Mouse (Mus musculus): Measurements from ENCODE around the gene Dmwd. TPM values are rescaled to one million over a fixed set of nuclear protein-coding genes. Genes with fewer than 3 reads are reported as not detected.

The Dmwd gene
- not detected for polyA plus RNA-seq (2017; shearing (Covaris generic))

GRCm38 (mm10) chr7:19075723-19076585 is at the start of gene Dmwd:
Gene Dmwd, plus strand, starts transcription at chr7:19076227.

GRCm38 (mm10) chr7:19054047-19054776 is 21.8 kb upstream of the Dmwd start, which contains the start of gene Rsph6a:
Gene Rsph6a, plus strand, starts transcription at chr7:19054690.

GRCm38 (mm10) chr7:19083701-19084100 is 7.7 kb downstream of the Dmwd start, which contains the start of gene Dmpk:
Gene Dmpk, plus strand, starts transcription at chr7:19083849.

GRCm38 (mm10) chr7:19094471-19094825 is 18.4 kb downstream of the Dmwd start, which contains the start of gene Six5:
Gene Six5, plus strand, starts transcription at chr7:19094594.

GRCm38 (mm10) chr7:19118028-19118771 is 42.2 kb downstream of the Dmwd start, which contains the start of gene Gm4969:
Gene Gm4969, minus strand, starts transcription at chr7:19118368.

GRCm38 (mm10) chr7:19119631-19120429 is 43.8 kb downstream of the Dmwd start, which contains the start of gene Fbxo46:
Gene Fbxo46, plus strand, starts transcription at chr7:19119859.

Other genes starting within 250 kb of the Dmwd start
- gene Mill2, start 236.3 kb upstream of the Dmwd start, polyA plus RNA-seq (2017; shearing (Covaris generic)): 1.1 TPM
- 84.2 TPM for gene Pglyrp1, start 204.9 kb upstream of the Dmwd start, polyA plus RNA-seq (2017; shearing (Covaris generic))
- 23.0 TPM for gene Ccdc61, start 165.8 kb upstream of the Dmwd start, polyA plus RNA-seq (2017; shearing (Covaris generic))
- gene Nova2, start 150.3 kb upstream of the Dmwd start, polyA plus RNA-seq (2017; shearing (Covaris generic)): not detected
- not detected for gene Nanos2, start 88.8 kb upstream of the Dmwd start, polyA plus RNA-seq (2017; shearing (Covaris generic))
- 5.5 TPM for gene Mypop, start 85.0 kb upstream of the Dmwd start, polyA plus RNA-seq (2017; shearing (Covaris generic))
- gene Irf2bp1, start 72.2 kb upstream of the Dmwd start, polyA plus RNA-seq (2017; shearing (Covaris generic)): 32.3 TPM
- not detected for gene Foxa3, start 52.7 kb upstream of the Dmwd start, polyA plus RNA-seq (2017; shearing (Covaris generic))
- gene Sympk, start 51.9 kb upstream of the Dmwd start, polyA plus RNA-seq (2017; shearing (Covaris generic)): 17.2 TPM
- gene Rsph6a, start 21.5 kb upstream of the Dmwd start, polyA plus RNA-seq (2017; shearing (Covaris generic)): not detected
- gene Dmpk, start 7.6 kb downstream of the Dmwd start, polyA plus RNA-seq (2017; shearing (Covaris generic)): not detected
- not detected for gene Six5, start 18.4 kb downstream of the Dmwd start, polyA plus RNA-seq (2017; shearing (Covaris generic))
- gene Gm4969, start 42.1 kb downstream of the Dmwd start, polyA plus RNA-seq (2017; shearing (Covaris generic)): not detected
- 10.6 TPM for gene Fbxo46, start 43.6 kb downstream of the Dmwd start, polyA plus RNA-seq (2017; shearing (Covaris generic))
- 9.3 TPM for gene Qpctl, start 73.1 kb downstream of the Dmwd start, polyA plus RNA-seq (2017; shearing (Covaris generic))
- 34.4 TPM for gene Snrpd2, start 73.5 kb downstream of the Dmwd start, polyA plus RNA-seq (2017; shearing (Covaris generic))
- gene Gipr, start 89.9 kb downstream of the Dmwd start, polyA plus RNA-seq (2017; shearing (Covaris generic)): not detected
- 11.0 TPM for gene Eml2, start 100.2 kb downstream of the Dmwd start, polyA plus RNA-seq (2017; shearing (Covaris generic))
- gene Gpr4, start 136.3 kb downstream of the Dmwd start, polyA plus RNA-seq (2017; shearing (Covaris generic)): not detected
- gene Opa3, start 152.1 kb downstream of the Dmwd start, polyA plus RNA-seq (2017; shearing (Covaris generic)): 66.0 TPM
- 205 TPM for gene Vasp, start 195.6 kb downstream of the Dmwd start, polyA plus RNA-seq (2017; shearing (Covaris generic))
- gene Ppm1n, start 203.8 kb downstream of the Dmwd start, polyA plus RNA-seq (2017; shearing (Covaris generic)): 3.0 TPM
- 0.50 TPM for gene Rtn2, start 206.4 kb downstream of the Dmwd start, polyA plus RNA-seq (2017; shearing (Covaris generic))
- 39.6 TPM for gene Fosb, start 233.8 kb downstream of the Dmwd start, polyA plus RNA-seq (2017; shearing (Covaris generic))